Mouse (Mus musculus) limb, embryonic 13.5 days (tissue): Measurements from ENCODE around the gene Psme1. TPM values are rescaled to one million over a fixed set of nuclear protein-coding genes. Genes with fewer than 3 reads are reported as not detected.

Experiments used
- ATAC-seq: fragments of 200-750 bp; cut with Nextera tagmentation; 2 replicates; pipeline ENCODE4 v1.8.0; 2017; ENCODE audit warnings: low read depth, moderate number of reproducible peaks, moderate TSS enrichment; ENCODE audit not compliant: low FRiP score
- H3K27ac ChIP-seq: fragments of 300-500 bp; sonication (generic); 2 replicates; pipeline ENCODE4 v1.5.1; 2015; ENCODE audit warnings: inconsistent platforms, mild to moderate bottlenecking, moderate library complexity
- H3K27me3 ChIP-seq: fragments of 300-500 bp; sonication (generic); 2 replicates; pipeline ENCODE4 v1.6.1; 2015; ENCODE audit warnings: mild to moderate bottlenecking, inconsistent platforms
- H3K36me3 ChIP-seq: fragments of 300-500 bp; sonication (generic); 2 replicates; pipeline ENCODE4 v1.6.1; 2015; ENCODE audit warnings: inconsistent platforms, mild to moderate bottlenecking, moderate library complexity
- H3K4me1 ChIP-seq: fragments of 300-500 bp; sonication (generic); 2 replicates; pipeline ENCODE4 v1.6.1; 2015; ENCODE audit warnings: inconsistent platforms
- H3K4me2 ChIP-seq: fragments of 300-500 bp; sonication (generic); replicated peaks from 2 replicates; pipeline ENCODE4 v1.6.1; 2015; ENCODE audit warnings: inconsistent platforms, mild to moderate bottlenecking, moderate library complexity
- H3K4me3 ChIP-seq: fragments of 300-500 bp; sonication (generic); 2 replicates; pipeline ENCODE4 v1.5.1; 2015; ENCODE audit warnings: moderate library complexity, mild to moderate bottlenecking, inconsistent platforms
- H3K9ac ChIP-seq: fragments of 300-500 bp; sonication (generic); 2 replicates; pipeline ENCODE4 v1.6.1; 2015; ENCODE audit warnings: mild to moderate bottlenecking, inconsistent platforms
- H3K9me3 ChIP-seq: fragments of 300-500 bp; sonication (generic); 2 replicates; pipeline ENCODE4 v1.6.1; 2016; ENCODE audit warnings: inconsistent platforms
- WGBS: fragments of 180-500 bp; shearing (Covaris S2); methylation state at CpG from one replicate; pipeline ENCODE4 v1.1.7; 2015; 5-methylcytosine and 5-hydroxymethylcytosine counted together
- polyA plus RNA-seq: library from polyadenylated mRNA; unstranded; fragments of >200 nt; fragmentation: Nextera tagmentation; extraction: Ambion mirVana; gene quantifications from 2 replicates; pipeline ENCODE4 v1.2.1, GENCODE M21; 2015

Gene Psme1
- polyA plus RNA-seq, 1 experiment from 2014 or later = 145 TPM

- H3K9me3 ChIP-seq = no peaks in the 10 kb centered on the region
- H3K27ac ChIP-seq = peak within 1 kb of the TSS; percentile 97
- peak within 1 kb of the TSS; percentile 97 for H3K4me3 ChIP-seq
- no peaks in the 10 kb centered on the region for H3K27me3 ChIP-seq
- H3K4me2 ChIP-seq = peak within 1 kb of the TSS; percentile 99
- H3K9ac ChIP-seq = peak within 1 kb of the TSS; percentile 89
- peak; percentile 97 for ATAC-seq
- H3K36me3 ChIP-seq = peaks cover 44% of the 10 kb centered on the region
- under 1% methylated on average over 22 of the region's 22 CpGs for WGBS
- H3K4me1 ChIP-seq = peaks cover 29% of the 10 kb centered on the region
Measured at GRCm38 (mm10) chr14:55590748-55591330, 12.9 kb downstream of the Psme1 start, which contains the start of gene Psme2. Gene Psme2 (minus strand): TSS chr14:55591113.

- under 1% methylated on average over 33 of the region's 33 CpGs for WGBS
- Histone ChIP-seq H3K36me3 (peaks cover 50% of the 10 kb centered on the region), H3K27me3 (no peaks in the 10 kb centered on the region), H3K9me3 (no peaks in the 10 kb centered on the region), H3K9ac (peak within 1 kb of the TSS; percentile 89), H3K4me3 (peak within 1 kb of the TSS; percentile 97), H3K4me1 (peaks cover 29% of the 10 kb centered on the region), H3K27ac (peak within 1 kb of the TSS; percentile 97), H3K4me2 (peak within 1 kb of the TSS; percentile 99)
- ATAC-seq = peak; percentile 89
Measured at GRCm38 (mm10) chr14:55591331-55591891, 13.5 kb downstream of the Psme1 start, which contains the start of gene Rnf31. Gene Rnf31 (plus strand): TSS chr14:55591708.

GRCm38 (mm10) chr14:55592226-55592625 lies 14.3 kb downstream of the Psme1 start:
- H3K27me3 ChIP-seq = no peaks in the 10 kb centered on the region
- ATAC-seq = no peak
- peak overlapping the region; percentile 97 for H3K4me3 ChIP-seq
- H3K9ac ChIP-seq = peak overlapping the region; percentile 89
- H3K27ac ChIP-seq = peak overlapping the region; percentile 48; the same call in 1 of the 2 replicates
- no peaks in the 10 kb centered on the region for H3K9me3 ChIP-seq
- H3K4me1 ChIP-seq = peaks cover 29% of the 10 kb centered on the region
- peak overlapping the region; percentile 99 for H3K4me2 ChIP-seq
- WGBS = 3% methylated on average over 16 of the region's 16 CpGs
- H3K36me3 ChIP-seq = peaks cover 55% of the 10 kb centered on the region

GRCm38 (mm10) chr14:55596036-55596690 lies 18.2 kb downstream of the Psme1 start:
- Histone ChIP-seq H3K4me2 (no peak overlapping the region), H3K9ac (no peak overlapping the region), H3K27ac (no peak overlapping the region), H3K4me1 (peaks cover 19% of the 10 kb centered on the region), H3K36me3 (peaks cover 68% of the 10 kb centered on the region), H3K4me3 (no peak overlapping the region), H3K9me3 (no peaks in the 10 kb centered on the region), H3K27me3 (no peaks in the 10 kb centered on the region)
- WGBS = 83% methylated on average over 13 of the region's 13 CpGs
- no peak for ATAC-seq

GRCm38 (mm10) chr14:55598521-55599390 lies 20.8 kb downstream of the Psme1 start:
- Histone ChIP-seq H3K4me2 (no peak overlapping the region), H3K36me3 (peaks cover 90% of the 10 kb centered on the region), H3K27ac (no peak overlapping the region), H3K9me3 (no peaks in the 10 kb centered on the region), H3K4me1 (peaks cover 8% of the 10 kb centered on the region), H3K4me3 (no peak overlapping the region), H3K27me3 (no peaks in the 10 kb centered on the region), H3K9ac (no peak overlapping the region)
- no peak for ATAC-seq
- WGBS = 93% methylated on average over 21 of the region's 21 CpGs

GRCm38 (mm10) chr14:55603271-55603632 lies 25.3 kb downstream of the Psme1 start, which contains the start of gene Irf9:
Gene Irf9 (plus strand): TSS chr14:55603571.
- Histone ChIP-seq H3K36me3 (peaks cover 80% of the 10 kb centered on the region), H3K9ac (peak within 1 kb of the TSS; percentile 65), H3K27me3 (no peaks in the 10 kb centered on the region), H3K4me3 (peak within 1 kb of the TSS; percentile 41), H3K4me2 (peak within 1 kb of the TSS; percentile 64), H3K27ac (peak within 1 kb of the TSS; percentile 72), H3K4me1 (peaks cover 17% of the 10 kb centered on the region), H3K9me3 (no peaks in the 10 kb centered on the region)
- 81% methylated on average over 7 of the region's 7 CpGs for WGBS
- ATAC-seq = no peak

GRCm38 (mm10) chr14:55603633-55604576 lies 26.0 kb downstream of the Psme1 start:
- peak; percentile 92 for ATAC-seq
- Histone ChIP-seq H3K4me3 (peak overlapping the region; percentile 41), H3K4me1 (peaks cover 17% of the 10 kb centered on the region), H3K36me3 (peaks cover 80% of the 10 kb centered on the region), H3K9me3 (no peaks in the 10 kb centered on the region), H3K27ac (peak overlapping the region; percentile 72), H3K9ac (peak overlapping the region; percentile 65), H3K4me2 (peak overlapping the region; percentile 64), H3K27me3 (no peaks in the 10 kb centered on the region)
- WGBS = 16% methylated on average over 19 of the region's 19 CpGs

- Histone ChIP-seq H3K27me3 (no peaks in the 10 kb centered on the region), H3K9ac (no peak overlapping the region), H3K4me2 (peak overlapping the region; percentile 64), H3K9me3 (no peaks in the 10 kb centered on the region), H3K4me1 (peaks cover 17% of the 10 kb centered on the region), H3K27ac (no peak overlapping the region), H3K36me3 (peaks cover 80% of the 10 kb centered on the region), H3K4me3 (peak overlapping the region; percentile 41; the same call in 1 of the 2 replicates)
- WGBS = 91% methylated on average over 11 of the region's 11 CpGs
- no peak for ATAC-seq
Measured at GRCm38 (mm10) chr14:55604823-55605222, 26.9 kb downstream of the Psme1 start.

GRCm38 (mm10) chr14:55605743-55606459 lies 28.0 kb downstream of the Psme1 start:
- no peak overlapping the region for H3K27ac ChIP-seq
- H3K4me1 ChIP-seq = peaks cover 17% of the 10 kb centered on the region
- H3K27me3 ChIP-seq = no peaks in the 10 kb centered on the region
- ATAC-seq = no peak
- H3K4me2 ChIP-seq = no peak overlapping the region
- no peak overlapping the region for H3K9ac ChIP-seq
- WGBS = 92% methylated on average over 16 of the region's 16 CpGs
- H3K36me3 ChIP-seq = peaks cover 74% of the 10 kb centered on the region
- H3K9me3 ChIP-seq = no peaks in the 10 kb centered on the region
- no peak overlapping the region for H3K4me3 ChIP-seq

- H3K9ac ChIP-seq = no peak overlapping the region
- H3K4me1 ChIP-seq = peaks cover 14% of the 10 kb centered on the region
- ATAC-seq = no peak
- H3K9me3 ChIP-seq = no peaks in the 10 kb centered on the region
- 95% methylated on average over 6 of the region's 6 CpGs for WGBS
- no peaks in the 10 kb centered on the region for H3K27me3 ChIP-seq
- H3K4me3 ChIP-seq = no peak overlapping the region
- peaks cover 49% of the 10 kb centered on the region for H3K36me3 ChIP-seq
- no peak overlapping the region for H3K4me2 ChIP-seq
- no peak overlapping the region for H3K27ac ChIP-seq
Measured at GRCm38 (mm10) chr14:55608339-55608738, 30.4 kb downstream of the Psme1 start.
